Mouse (Mus musculus): Measurements from ENCODE around the gene Sac3d1.

DNA sequence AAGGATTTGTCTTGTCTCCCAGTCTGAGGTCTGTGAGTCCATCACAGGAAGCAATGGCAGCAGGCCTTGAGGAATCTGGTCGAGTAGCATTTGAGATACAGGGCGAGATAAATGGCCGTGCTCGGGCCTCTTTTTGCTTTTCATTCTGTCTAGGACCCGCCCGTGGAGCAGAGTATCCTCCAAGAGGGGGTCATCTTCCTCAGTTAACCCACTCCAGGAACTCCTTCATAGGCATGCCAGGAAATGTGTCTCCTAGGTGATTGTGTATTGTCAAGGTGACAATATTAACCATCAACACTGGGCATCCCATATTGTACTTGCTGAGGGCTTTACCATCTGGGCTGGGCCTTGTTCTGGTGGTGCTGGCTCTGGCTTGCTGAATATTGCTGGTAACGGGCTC, 24.3 kb downstream of the Sac3d1 start, which contains the start of gene AC131692.1:
- no peak for TF ChIP-seq E2F4 (IDR thresholded peaks at IDR 0.05; ENCODE audit: insufficient read depth)
- no peak for TF ChIP-seq SRF (IDR thresholded peaks at IDR 0.05; ENCODE audit: control insufficient read depth, insufficient read length, low read depth)
- no peak for TF ChIP-seq TCF12 (IDR thresholded peaks at IDR 0.05; ENCODE audit: insufficient read depth, poor library complexity, severe bottlenecking)
- TF ChIP-seq POLR2A (IDR thresholded peaks at IDR 0.05; ENCODE audit: insufficient read length, low read depth) = no peak
- TF ChIP-seq POLR2AphosphoS2 (IDR thresholded peaks at IDR 0.05; ENCODE audit: insufficient read length, low read depth) = no peak
- no peak for TF ChIP-seq MYOD1 (IDR thresholded peaks at IDR 0.05; ENCODE audit: control insufficient read depth in 1 of 3, insufficient read length in 2 of 3, low read depth in 2 of 3)
- TF ChIP-seq MYOG (IDR thresholded peaks at IDR 0.05; ENCODE audit: control insufficient read depth in 1 of 3, insufficient read depth in 1 of 3, insufficient read length in 2 of 3, low read depth in 2 of 3) = no peak
